Mouse (Mus musculus) naive thymus-derived CD4-positive, alpha-beta T cell, adult 2 months (primary cell): ENCODE data around the gene Ntn3.

Experiments used
- DNase-seq: peaks from one replicate; pipeline ENCODE4 v3.0.0-alpha.2; 2011; ENCODE audit warnings: low read depth

Ntn3 gene

GRCm38 (mm10) chr17:24190934-24191333 lies 18.4 kb downstream of the Ntn3 start:
- DNase-seq, result no peak

DNA sequence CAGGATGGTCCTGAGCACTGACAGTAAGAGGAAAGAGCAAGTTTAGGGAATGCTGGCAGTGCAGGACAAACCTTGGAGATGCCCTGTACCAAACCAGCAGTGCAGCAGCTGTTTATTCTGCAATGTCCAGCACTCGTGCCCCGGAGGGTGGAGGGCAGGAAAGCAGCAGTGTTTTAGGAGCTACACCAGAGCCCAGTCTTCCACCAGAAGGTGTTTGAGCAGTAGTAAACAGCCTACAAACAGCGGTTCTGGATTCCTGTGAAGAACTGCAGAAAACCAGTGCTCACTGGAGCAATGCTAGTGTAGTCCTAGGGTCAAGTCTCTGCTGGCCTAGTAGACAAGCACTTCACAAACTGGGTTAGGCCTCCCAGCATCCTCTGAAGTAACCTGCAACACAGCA lies 35.1 kb downstream of the Ntn3 start:
- DNase-seq, result no peak

DNA sequence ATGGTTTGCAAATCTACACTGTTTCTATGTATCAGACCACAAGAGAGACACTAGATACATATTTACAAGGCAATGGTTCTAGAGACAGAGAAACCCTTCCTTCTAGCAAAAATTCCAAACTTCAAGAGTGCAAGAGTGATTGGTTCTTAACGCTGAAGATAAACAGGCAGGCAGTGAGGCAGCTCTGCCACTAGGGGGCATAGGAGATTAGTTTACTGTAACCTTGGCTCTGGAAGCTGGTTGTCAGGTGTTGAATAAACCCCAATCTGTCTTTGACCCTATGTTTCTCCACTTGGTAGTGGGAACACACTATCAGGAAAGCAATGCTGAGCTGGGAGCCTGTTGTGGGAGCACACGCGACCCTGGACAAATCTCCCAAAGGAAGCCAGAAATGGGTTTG lies 35.9 kb downstream of the Ntn3 start:
- DNase-seq, result peak; percentile 89

GRCm38 (mm10) chr17:24171738-24172137 lies 37.6 kb downstream of the Ntn3 start:
- DNase-seq, result peak; percentile 29

- peak; percentile 21 for DNase-seq
Observed at GRCm38 (mm10) chr17:24170729-24171128, 38.6 kb downstream of the Ntn3 start.

DNA sequence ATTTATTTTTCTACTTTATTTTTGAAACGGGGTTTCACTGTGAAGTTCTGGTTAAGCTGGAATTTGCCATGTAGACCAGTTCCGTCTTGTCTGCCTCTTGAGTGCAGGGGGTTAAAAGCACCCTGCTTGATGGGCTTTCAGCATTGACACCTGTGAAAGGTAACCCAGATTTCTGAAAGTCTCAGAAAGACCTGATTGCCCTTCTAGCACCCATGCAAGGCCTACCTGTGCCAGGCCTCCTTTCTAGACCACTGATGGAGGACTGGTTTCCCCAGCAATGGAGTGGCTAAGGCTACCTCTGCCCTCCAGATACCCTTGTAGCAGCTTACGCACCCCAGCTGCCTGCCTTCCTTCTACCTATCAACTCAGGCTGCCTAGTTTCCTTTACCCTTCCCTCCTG lies 39.2 kb downstream of the Ntn3 start:
- DNase-seq, result peak; percentile 29

DNA sequence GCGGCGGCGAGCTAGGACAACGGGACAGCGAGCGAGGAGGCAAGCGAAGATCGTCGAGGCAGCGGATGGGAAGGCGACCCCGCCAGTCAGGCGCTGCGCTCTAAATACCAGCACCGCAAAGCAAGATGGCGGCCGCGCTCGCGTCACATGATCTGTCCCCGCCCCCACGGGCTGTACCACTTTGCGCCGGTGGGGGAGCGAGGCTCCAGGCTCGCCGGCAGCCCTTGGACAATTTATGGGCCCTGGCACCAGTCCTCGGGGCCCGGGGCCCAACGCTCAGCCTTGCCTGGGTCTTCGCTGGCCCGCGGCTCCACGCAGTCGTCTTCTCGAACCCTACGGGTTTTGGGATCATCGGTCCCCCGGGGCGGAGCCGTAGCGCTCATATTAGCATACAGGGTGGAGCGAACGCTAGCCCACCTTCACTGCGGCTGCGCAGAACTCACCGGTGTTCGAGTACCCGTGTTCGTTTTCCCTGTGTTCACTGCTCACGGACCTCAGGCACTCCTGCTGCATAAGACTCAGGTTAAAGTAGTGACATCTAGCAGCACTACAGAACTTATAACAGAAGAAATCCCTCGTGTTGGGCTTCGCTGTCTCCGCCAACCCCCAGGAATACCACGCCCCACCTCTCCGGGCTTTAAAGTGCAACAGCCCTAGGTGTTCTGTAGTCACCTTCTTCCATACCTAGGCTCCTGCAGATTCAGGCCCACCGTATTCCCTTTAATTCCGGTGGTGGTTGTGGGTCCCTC lies 39.8 kb downstream of the Ntn3 start, which contains the start of gene Atp6v0c:
Atp6v0c (minus strand) TSS at position 386 of the 749 bp plus-strand sequence.
- peak; percentile 98 for DNase-seq

- DNase-seq, result peak; percentile 93
Observed at GRCm38 (mm10) chr17:24168590-24169277, 40.6 kb downstream of the Ntn3 start.

- DNase-seq, result no peak
Observed at GRCm38 (mm10) chr17:24167891-24168505, 41.3 kb downstream of the Ntn3 start.

GRCm38 (mm10) chr17:24167120-24167519 lies 42.2 kb downstream of the Ntn3 start:
- no peak for DNase-seq

DNA sequence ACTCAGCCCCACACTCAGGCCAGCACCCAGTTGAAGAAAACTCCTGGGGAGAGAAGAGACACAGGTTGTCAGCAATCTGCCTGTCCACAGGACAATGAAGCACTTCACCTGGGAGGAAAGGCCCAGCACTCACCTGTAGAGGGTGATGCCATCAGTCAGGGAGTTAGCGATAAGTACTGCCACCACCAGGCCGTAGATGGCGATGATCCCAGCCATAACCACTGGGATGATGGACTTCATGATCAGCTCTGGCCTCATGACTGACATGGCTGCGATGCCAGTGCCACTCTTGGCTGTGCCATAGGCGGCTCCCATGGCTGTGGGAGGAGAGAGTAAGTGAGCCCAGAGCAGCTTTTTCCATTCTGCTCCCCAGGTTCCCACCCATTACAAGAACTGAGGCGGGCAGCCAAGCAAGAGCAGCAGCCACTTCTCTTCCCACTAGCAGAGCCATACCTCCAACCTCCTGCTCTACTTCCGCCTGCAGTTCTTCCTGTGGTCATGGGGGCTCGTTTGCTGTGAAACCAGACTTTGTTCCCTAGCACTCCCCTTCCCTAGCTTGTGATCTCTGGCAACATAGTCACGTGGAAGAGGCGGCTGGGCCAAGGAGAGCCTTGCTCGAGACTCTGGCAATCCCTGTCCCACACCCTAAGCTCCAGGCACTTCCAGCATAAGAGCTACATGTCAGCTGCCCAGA lies 44.6 kb downstream of the Ntn3 start:
- peak; percentile 30 for DNase-seq

DNA sequence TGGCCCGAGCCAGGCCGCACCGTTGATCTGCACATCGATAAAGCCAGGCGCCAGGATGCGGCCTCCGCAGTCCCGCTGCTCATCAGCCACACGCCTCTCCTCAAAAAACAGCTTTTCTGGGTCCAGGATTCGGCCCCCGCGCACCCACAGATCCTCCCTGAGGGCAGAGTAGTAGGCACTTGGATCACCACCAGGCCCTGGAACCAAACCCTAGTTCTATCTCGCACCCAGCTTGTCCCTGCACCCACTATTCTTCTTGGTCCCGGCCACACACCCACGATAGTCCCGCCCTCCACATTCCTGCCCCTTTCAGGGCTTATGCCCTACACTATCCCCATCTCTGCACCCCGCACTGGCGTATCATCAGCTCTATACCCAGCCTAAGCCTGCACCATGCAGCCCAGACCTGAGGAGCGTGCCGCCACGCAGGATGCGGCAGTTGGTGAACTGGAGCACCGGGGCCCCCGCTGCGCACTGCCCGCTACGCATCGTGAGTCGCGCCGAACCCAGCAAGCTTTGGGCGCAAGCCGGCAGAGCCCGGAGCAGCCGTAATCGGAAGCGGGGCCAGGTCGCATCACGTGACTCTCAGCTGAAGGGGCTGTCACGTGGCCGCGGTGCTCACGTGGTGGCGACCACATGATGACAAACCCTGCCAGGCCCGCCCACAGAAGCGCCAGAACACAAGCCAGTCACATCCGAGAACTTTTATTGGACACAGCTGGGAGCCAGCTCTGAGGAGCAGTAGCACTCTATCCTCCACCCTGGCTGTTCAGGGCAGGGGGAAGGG lies 46.0 kb downstream of the Ntn3 start, which contains the start of gene Amdhd2:
Amdhd2 (minus strand) TSS at position 591 of the 787 bp plus-strand sequence.
- peak; percentile 98 for DNase-seq

DNA sequence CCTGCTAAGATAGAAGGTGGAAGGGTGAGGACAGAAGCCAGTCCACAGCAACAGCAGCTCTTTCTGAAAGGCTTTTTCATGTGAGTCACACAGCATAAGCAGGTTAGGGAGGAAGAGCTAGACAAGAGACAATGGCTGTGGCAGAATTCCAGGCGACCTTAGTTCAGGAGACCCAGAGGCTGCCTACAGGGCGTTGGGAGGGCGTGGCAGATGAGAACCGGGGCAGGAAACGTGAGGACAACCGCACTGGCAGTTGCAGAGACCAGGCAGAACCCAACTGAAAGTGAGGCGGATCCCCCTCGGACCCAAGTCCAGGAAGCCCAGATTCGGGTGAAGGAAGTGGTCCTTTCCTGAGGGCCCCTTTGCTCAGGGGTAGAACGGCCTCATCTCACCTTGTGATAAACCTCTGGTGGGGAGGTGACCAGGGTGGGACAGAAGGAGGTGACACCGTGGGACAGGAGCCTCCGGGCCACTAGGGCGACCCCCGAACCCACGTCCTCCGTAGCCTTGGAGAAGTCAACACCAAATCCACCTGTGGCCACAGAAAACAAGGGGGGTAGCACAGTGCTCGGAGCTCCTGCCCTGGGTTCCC lies 46.7 kb downstream of the Ntn3 start:
- DNase-seq, result peak; percentile 37

GRCm38 (mm10) chr17:24161466-24161865 lies 47.9 kb downstream of the Ntn3 start:
- no peak for DNase-seq

DNA sequence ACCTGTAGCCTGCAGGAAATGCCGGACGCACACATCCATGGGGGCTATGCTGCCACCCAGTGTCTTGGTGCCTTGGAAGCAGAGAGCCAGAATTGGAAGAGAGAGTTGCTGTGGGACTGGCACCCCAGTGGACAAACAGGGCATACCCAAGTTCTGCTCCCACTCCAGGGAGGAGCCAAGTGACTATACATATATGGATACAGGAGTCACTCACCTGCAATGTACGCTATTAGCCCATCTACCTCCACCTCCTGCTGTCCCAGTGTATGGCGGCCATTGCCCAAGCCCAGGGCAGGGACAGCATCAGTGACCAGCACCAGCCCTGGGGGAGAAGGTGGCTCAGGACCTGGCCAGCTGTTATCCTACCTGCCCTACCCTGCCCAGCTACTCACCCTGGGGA lies 51.8 kb downstream of the Ntn3 start:
- DNase-seq, result no peak

DNA sequence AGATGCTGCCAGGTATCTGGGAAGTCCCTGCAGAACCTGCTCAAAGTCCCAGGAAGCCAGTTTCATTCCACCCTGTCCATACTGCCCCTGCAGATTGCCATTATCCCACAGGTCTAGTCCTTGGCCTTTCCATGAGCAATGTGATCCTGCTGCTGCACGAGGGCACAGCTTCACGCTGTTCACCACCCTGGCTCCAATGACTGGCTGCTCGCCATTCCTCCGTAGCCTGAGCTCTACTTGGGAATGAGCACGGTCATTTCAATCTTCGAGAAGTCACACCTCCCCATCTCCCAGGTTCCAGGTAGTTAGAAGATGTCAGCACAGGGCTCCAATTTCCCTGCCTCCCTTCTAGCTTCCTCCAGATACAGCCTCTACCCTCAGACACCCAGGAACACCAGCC lies 52.2 kb downstream of the Ntn3 start:
- DNase-seq, result no peak

- no peak for DNase-seq
Observed at GRCm38 (mm10) chr17:24156394-24156793, 52.9 kb downstream of the Ntn3 start.

DNA sequence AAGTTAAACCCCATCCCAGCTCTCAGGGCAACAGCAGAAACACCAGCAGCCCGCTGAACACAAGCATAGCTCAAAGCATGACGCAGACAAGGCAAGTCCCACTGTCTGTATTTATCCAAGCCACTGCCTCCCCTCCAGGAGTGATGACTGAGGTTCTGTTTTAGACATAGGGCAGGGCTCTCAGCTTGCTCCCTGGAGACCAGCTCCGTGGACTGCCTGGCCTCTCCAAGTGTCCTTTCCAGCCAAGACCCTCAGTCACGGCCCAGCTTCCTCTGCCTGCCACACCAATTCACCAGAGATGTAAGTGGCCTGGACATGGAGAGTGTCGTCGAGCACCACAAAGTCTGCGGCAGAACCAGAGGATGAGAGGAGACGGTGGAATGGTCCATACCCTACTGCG lies 53.6 kb downstream of the Ntn3 start:
- DNase-seq, result no peak

DNA sequence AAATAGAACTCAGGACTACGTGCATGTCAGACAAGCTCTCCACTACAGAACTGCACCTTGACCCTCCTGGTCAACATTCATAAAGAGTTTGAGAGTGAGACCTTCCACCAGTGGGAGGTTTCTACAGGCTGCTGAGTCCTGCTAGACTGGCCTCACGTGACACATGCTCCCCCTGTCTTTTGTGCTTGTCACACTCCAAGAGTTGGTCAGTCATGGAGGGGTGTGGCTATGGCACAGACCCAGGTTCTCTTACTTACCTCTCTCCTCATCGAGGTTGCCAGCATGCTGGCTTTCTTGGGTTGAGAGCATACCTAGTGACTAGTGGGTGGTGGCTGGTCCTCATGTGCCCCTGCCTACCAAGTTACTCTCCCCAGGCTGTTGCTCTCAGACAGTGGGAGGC lies 54.9 kb downstream of the Ntn3 start:
- no peak for DNase-seq
